Mouse (Mus musculus) forebrain, embryonic 11.5 days (tissue): ENCODE data around the gene Tstd2. TPM values are rescaled to one million over a fixed set of nuclear protein-coding genes. Genes with fewer than 3 reads are reported as not detected.

Experiments used
- ATAC-seq: fragments of 200-750 bp; cut with Nextera tagmentation; replicated peaks from 2 replicates; pipeline ENCODE4 v1.8.0; 2017; ENCODE audit warnings: moderate TSS enrichment; ENCODE audit not compliant: low FRiP score
- DNase-seq: peaks from one replicate; pipeline ENCODE4 v3.0.0-alpha.2; 2017; ENCODE audit warnings: low spot score
- H3K27ac ChIP-seq: fragments of 300-500 bp; sonication (generic); 2 replicates; pipeline ENCODE4 v1.5.1; 2014; ENCODE audit warnings: low read depth, low read length
- H3K27me3 ChIP-seq: fragments of 300-500 bp; sonication (generic); 2 replicates; pipeline ENCODE4 v1.6.1; 2014; ENCODE audit warnings: mild to moderate bottlenecking, low read length, mixed read lengths; ENCODE audit not compliant: control insufficient read depth, insufficient read depth
- H3K36me3 ChIP-seq: fragments of 300-500 bp; sonication (generic); 2 replicates; pipeline ENCODE4 v1.6.1; 2014; ENCODE audit warnings: mild to moderate bottlenecking, low read length, moderate library complexity, mixed read lengths; ENCODE audit not compliant: control insufficient read depth, insufficient read depth
- H3K4me1 ChIP-seq: fragments of 300-500 bp; sonication (generic); replicated peaks from 2 replicates; pipeline ENCODE4 v1.6.1; 2014; ENCODE audit warnings: low read length, mixed read lengths; ENCODE audit not compliant: control insufficient read depth, insufficient read depth
- H3K4me2 ChIP-seq: fragments of 300-500 bp; sonication (generic); 2 replicates; pipeline ENCODE4 v1.6.1; 2014; ENCODE audit warnings: low read depth, mild to moderate bottlenecking, low read length, moderate library complexity, mixed read lengths; ENCODE audit not compliant: severe bottlenecking
- H3K4me3 ChIP-seq: fragments of 300-500 bp; sonication (generic); 2 replicates; pipeline ENCODE4 v1.5.1; 2014; ENCODE audit warnings: low read depth, low read length
- H3K9ac ChIP-seq: fragments of 300-500 bp; sonication (generic); 2 replicates; pipeline ENCODE4 v1.6.1; 2014; ENCODE audit warnings: low read length
- H3K9me3 ChIP-seq: fragments of 300-500 bp; sonication (generic); 2 replicates; pipeline ENCODE4 v1.6.1; 2016; ENCODE audit warnings: low read length, mixed read lengths; ENCODE audit not compliant: control insufficient read depth
- WGBS: fragments of 180-500 bp; shearing (Covaris S2); extraction: QIAGEN DNeasy Blood & Tissue Kit; methylation state at CpG from one replicate; pipeline ENCODE4 v1.1.7; 2014; 5-methylcytosine and 5-hydroxymethylcytosine counted together
- polyA plus RNA-seq: library from polyadenylated mRNA; unstranded; fragments of >200 nt; fragmentation: Nextera tagmentation; extraction: Ambion mirVana; gene quantifications from 2 replicates; pipeline ENCODE4 v1.2.1, GENCODE M21; 2014

The Tstd2 gene
- polyA plus RNA-seq, 1 experiment from 2014 or later: 53.8 TPM

DNA sequence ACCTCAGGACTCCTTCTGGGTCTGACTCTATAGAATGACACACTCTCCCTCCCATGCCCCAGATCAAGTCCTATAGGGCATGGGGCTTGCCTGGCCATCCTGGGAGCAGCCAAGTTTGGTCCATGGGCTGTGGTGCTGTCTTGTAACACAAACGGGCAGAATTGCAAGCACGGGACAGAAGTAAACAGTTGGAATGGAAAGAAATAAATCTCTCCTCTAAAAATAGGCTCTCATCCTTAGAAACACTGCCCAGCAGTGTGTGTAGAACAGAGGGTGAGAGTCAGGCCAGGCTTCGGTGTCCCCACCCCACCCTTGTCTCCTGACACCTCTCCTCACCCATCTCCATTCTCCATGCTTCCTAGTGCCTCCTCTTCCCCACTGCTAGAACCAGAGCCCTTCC lies 70.4 kb downstream of the Tstd2 start:
- H3K4me1 ChIP-seq: no peaks in the 10 kb centered on the region
- no peaks in the 10 kb centered on the region for H3K9me3 ChIP-seq
- H3K27ac ChIP-seq: no peak overlapping the region
- no peak overlapping the region for H3K9ac ChIP-seq
- no peak for ATAC-seq
- no peak overlapping the region for H3K4me2 ChIP-seq
- no peak overlapping the region for H3K4me3 ChIP-seq
- no peak for DNase-seq
- no peaks in the 10 kb centered on the region for H3K36me3 ChIP-seq
- no peaks in the 10 kb centered on the region for H3K27me3 ChIP-seq
- WGBS: 84% methylated on average over 3 of the region's 3 CpGs

GRCm38 (mm10) chr4:46065695-46066340 lies 72.7 kb downstream of the Tstd2 start:
- Histone ChIP-seq H3K4me1 (no peaks in the 10 kb centered on the region), H3K9me3 (no peaks in the 10 kb centered on the region), H3K4me3 (no peak overlapping the region), H3K9ac (no peak overlapping the region), H3K27ac (no peak overlapping the region), H3K4me2 (no peak overlapping the region), H3K36me3 (no peaks in the 10 kb centered on the region), H3K27me3 (no peaks in the 10 kb centered on the region)
- WGBS: 80% methylated on average over 8 of the region's 8 CpGs
- DNase-seq (no peak), ATAC-seq (no peak)

DNA sequence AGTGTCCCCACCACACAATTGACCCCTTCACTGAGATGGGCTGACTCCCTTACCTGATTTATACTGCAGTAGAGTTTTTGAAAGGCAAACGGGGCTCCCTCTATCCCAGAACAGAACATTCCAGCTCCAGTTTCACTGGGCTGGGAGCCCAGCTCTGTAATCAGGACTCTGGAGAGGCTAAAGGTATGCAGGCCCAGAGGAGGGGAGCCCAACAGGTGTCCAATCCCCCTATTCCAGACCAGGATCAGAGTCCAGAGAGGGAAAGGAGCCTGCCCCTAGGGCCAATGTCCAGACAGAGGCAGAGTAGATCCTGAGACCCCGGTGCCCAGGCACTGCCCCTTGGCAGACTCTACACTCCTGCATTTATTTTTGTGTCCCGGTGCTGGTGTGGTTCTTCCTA lies 73.5 kb downstream of the Tstd2 start:
- H3K36me3 ChIP-seq: no peaks in the 10 kb centered on the region
- no peak overlapping the region for H3K4me3 ChIP-seq
- H3K27me3 ChIP-seq: no peaks in the 10 kb centered on the region
- WGBS: 75% methylated on average over 3 of the region's 3 CpGs
- no peak overlapping the region for H3K27ac ChIP-seq
- no peak for DNase-seq
- no peak for ATAC-seq
- H3K9me3 ChIP-seq: no peaks in the 10 kb centered on the region
- H3K4me1 ChIP-seq: no peaks in the 10 kb centered on the region
- no peak overlapping the region for H3K9ac ChIP-seq
- H3K4me2 ChIP-seq: no peak overlapping the region

Other genes with a start within 250 kb of the Tstd2 start
- 0.07 and 0.17 TPM in 2 replicates for gene Ccdc180, start 248.4 kb downstream of the Tstd2 start, polyA plus RNA-seq
- gene Tdrd7, start 173.4 kb downstream of the Tstd2 start, polyA plus RNA-seq: 9.6 and 13.2 TPM in 2 replicates
- 2.6 and 2.8 TPM in 2 replicates for gene Tmod1, start 99.8 kb downstream of the Tstd2 start, polyA plus RNA-seq
- gene Ncbp1, start 81 bp downstream of the Tstd2 start, polyA plus RNA-seq: 147 TPM in 2 replicates
- gene Xpa, start 57.6 kb upstream of the Tstd2 start, polyA plus RNA-seq: 27.1 and 27.7 TPM in 2 replicates
- gene Foxe1, start 204.9 kb upstream of the Tstd2 start, polyA plus RNA-seq: 0.08 TPM in 1 of 2 replicates, not detected in the other